Mouse (Mus musculus) brain, embryonic 14.5 days (tissue): ENCODE measurements around the gene Lgmn.

Experiments
- CTCF ChIP-seq: fragments of 200-500 bp; IDR thresholded peaks from 2 replicates; pipeline ENCODE4 v1.5.1; 2012; ENCODE audit warnings: inconsistent platforms, mild to moderate bottlenecking, moderate library complexity, borderline replicate concordance; ENCODE audit not compliant: insufficient read depth, insufficient read length; ENCODE audit errors: extremely low read depth
- POLR2A ChIP-seq: fragments of 200-500 bp; IDR thresholded peaks from 2 replicates; pipeline ENCODE4 v1.6.1; 2012; ENCODE audit warnings: mild to moderate bottlenecking, inconsistent platforms, borderline replicate concordance; ENCODE audit not compliant: poor library complexity, insufficient read depth, insufficient read length, severe bottlenecking; ENCODE audit errors: extremely low read depth

GRCm38 (mm10) chr12:102429656-102430055 lies 10.0 kb downstream of the Lgmn start:
- no peak for TF ChIP-seq CTCF
- TF ChIP-seq POLR2A: no peak
